Mouse (Mus musculus): ENCODE results near the gene Ahnak. TPM values are rescaled to one million over a fixed set of nuclear protein-coding genes. Genes with fewer than 3 reads are reported as not detected.

Ahnak gene
- 100 to 1,000 TPM in 1 of 2 experiments, 10 to 100 TPM in 1; 94.3 to 151 TPM for total RNA-seq (2023)

GRCm38 (mm10) chr19:8989066-8989566, at the start of gene Ahnak:
Gene Ahnak (plus strand): TSS chr19:8989284.

DNA sequence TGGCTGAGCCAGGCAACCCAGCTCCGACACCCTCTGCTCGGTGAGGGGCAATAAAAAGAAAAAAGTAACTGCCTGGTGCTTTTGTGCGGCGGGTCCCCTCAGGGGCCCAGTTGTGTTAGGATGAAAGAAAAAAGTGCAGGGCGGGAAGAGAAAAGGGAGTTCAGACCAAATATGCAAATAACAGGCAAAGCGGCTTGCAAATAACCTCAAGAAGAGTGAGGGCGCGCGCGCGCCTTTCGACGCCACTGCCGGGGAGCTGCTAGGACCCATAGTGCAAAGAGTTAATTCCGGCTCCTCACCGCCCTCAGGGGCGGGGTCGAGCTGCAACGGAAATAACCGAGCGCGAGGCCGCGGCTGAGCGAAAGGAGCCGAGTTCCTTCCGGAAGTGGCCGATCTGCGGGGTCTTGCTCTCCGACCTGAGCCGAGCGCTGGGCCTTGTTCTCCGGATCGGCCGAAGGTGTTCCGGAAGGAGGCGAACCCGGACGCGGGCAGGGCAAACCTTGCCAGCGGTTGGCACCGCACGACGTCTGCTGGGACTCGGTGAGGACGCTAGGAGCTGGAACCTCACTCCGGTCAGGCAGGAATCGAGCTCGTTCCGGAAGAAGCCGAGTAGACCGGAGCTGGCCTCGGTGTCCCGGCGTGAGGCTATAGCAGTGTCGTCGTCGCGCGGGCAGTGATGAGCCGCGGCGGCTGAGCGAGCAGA, 47.4 kb upstream of the Ahnak start, which contains the start of gene Mta2:
TSS of gene Mta2 (plus strand) at position 361 of the 703 bp plus-strand sequence.

DNA sequence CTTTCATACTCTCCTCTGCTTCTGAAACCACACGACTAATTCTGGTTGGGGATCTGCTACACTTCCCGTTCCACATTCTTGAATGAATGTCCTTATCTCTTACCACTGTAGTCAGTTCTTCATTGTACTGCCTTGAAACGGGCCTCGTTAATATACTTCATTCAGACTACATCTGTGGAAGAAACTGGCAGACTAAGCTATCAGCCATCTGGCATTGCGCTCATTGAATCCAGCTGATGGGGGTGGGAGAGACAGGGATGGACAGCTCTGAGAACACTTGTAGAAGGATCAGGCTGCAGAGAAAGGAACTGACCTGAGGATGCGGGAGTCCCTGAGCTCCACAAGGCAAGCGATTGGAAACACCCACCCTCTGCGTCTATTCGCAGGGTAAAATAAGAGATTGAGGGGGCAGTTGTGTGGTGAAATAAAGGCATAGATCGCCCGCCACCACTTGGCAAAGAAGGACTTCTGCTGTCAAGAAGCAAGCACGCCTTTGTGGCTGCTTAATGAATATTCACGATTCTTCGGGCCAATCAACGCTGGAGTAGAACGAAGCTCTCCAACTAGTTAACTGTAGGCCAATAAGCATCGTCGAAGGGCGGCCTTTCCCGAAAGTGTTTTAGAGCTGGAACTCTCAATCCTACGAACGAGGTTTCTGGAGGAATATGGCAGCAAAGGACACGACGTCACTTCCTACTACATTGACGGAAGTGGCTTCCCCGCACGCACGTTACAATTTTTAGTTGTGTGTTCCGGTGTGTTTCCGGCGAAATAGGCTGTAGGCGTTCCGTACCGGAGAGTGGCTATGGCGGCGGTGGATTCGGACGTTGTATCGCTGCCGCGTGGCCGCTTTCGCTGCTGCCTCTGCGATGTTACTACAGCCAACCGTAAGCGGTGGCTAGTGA, 35.7 kb upstream of the Ahnak start, which contains the start of gene Tut1:
TSS of gene Tut1 (plus strand) at position 713 of the 905 bp plus-strand sequence.

GRCm38 (mm10) chr19:8966590-8967372, 22.3 kb upstream of the Ahnak start, which contains the start of gene Eef1g:
Gene Eef1g (plus strand): TSS chr19:8967041.

DNA sequence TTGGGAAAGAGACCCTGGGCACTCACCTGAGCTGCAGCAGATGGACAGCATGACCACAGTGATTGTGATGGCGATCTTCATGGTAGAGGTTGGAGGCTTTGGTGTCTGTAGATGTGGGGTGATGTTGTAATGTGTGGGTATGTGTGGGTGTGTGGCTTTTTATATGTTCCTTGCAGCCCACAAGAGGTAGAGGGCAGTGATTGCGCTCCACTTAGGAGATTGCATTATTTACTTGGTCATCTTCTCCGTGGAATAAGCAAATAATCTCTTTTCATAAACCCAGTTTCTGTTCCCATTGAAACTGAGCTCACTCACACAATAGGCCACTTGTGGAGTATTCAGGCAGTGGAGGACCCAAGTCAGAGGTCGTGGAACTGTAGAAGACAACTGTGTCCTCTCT, 98.7 kb downstream of the Ahnak start, which contains the start of gene Scgb1a1:
TSS of gene Scgb1a1 (minus strand) at position 138 of the 400 bp plus-strand sequence.

Other genes with a start within 250 kb of the Ahnak start
- gene 1700092M07Rik, start 248.6 kb upstream of the Ahnak start, total RNA-seq (2023) = 1 to 10 TPM; 2.0 to 8.3 TPM
- gene Stx5a, start 247.9 kb upstream of the Ahnak start, total RNA-seq (2023) = 100 to 1,000 TPM; 223 to 260 TPM
- 100 to 1,000 TPM; 409 to 456 TPM for gene Nxf1, start 232.2 kb upstream of the Ahnak start, total RNA-seq (2023)
- 10 to 100 TPM; 30.9 to 34.0 TPM for gene Tmem223, start 218.3 kb upstream of the Ahnak start, total RNA-seq (2023)
- gene Tmem179b, start 214.8 kb upstream of the Ahnak start, total RNA-seq (2023) = 10 to 100 TPM; 79.4 to 81.3 TPM
- gene Taf6l, start 202.9 kb upstream of the Ahnak start, total RNA-seq (2023) = 10 to 100 TPM; 24.0 to 26.3 TPM
- gene Polr2g, start 190.7 kb upstream of the Ahnak start, total RNA-seq (2023) = 10 to 100 TPM; 65.9 to 76.1 TPM
- gene Zbtb3, start 186.7 kb upstream of the Ahnak start, total RNA-seq (2023) = 1 to 10 TPM; 2.3 to 4.3 TPM
- 10 to 100 TPM; 33.8 to 36.0 TPM for gene Ttc9c, start 170.0 kb upstream of the Ahnak start, total RNA-seq (2023)
- gene Hnrnpul2, start 169.3 kb upstream of the Ahnak start, total RNA-seq (2023) = 100 to 1,000 TPM; 125 TPM
- 10 to 100 TPM in 1 of 2 experiments, 1 to 10 TPM in 1; 8.7 to 10.4 TPM for gene AC129217.1, start 159.5 kb upstream of the Ahnak start, total RNA-seq (2023)
- gene Bscl2, start 151.8 kb upstream of the Ahnak start, total RNA-seq (2023) = 10 to 100 TPM; 55.4 to 56.3 TPM
- gene Gng3, start 150.1 kb upstream of the Ahnak start, total RNA-seq (2023) = under 1 TPM in 1 of 2 experiments, not detected in 1; 0.32 TPM
- gene Lrrn4cl, start 138.5 kb upstream of the Ahnak start, total RNA-seq (2023) = 1 to 10 TPM; 1.1 TPM
- gene Ubxn1, start 117.8 kb upstream of the Ahnak start, total RNA-seq (2023) = 100 to 1,000 TPM; 134 to 139 TPM
- 10 to 100 TPM; 21.7 to 24.6 TPM for gene Uqcc3, start 108.4 kb upstream of the Ahnak start, total RNA-seq (2023)
- gene Lbhd1, start 105.6 kb upstream of the Ahnak start, total RNA-seq (2023) = 10 to 100 TPM; 11.1 to 35.5 TPM
- not detected for gene Gm49403, start 105.4 kb upstream of the Ahnak start, total RNA-seq (2023)
- 10 to 100 TPM; 40.7 to 46.3 TPM for gene 1810009A15Rik, start 100.4 kb upstream of the Ahnak start, total RNA-seq (2023)
- 1 to 10 TPM; 1.1 to 5.3 TPM for gene Gm49416, start 100.4 kb upstream of the Ahnak start, total RNA-seq (2023)
- gene Ints5, start 96.3 kb upstream of the Ahnak start, total RNA-seq (2023) = 10 to 100 TPM; 24.6 to 25.0 TPM
- gene Ganab, start 91.2 kb upstream of the Ahnak start, total RNA-seq (2023) = 100 to 1,000 TPM; 172 to 180 TPM
- gene B3gat3, start 68.9 kb upstream of the Ahnak start, total RNA-seq (2023) = 10 to 100 TPM; 76.7 to 80.8 TPM
- 1 to 10 TPM; 3.3 to 5.6 TPM for gene Rom1, start 59.9 kb upstream of the Ahnak start, total RNA-seq (2023)
- gene Eml3, start 59.7 kb upstream of the Ahnak start, total RNA-seq (2023) = 100 to 1,000 TPM in 1 of 2 experiments, 10 to 100 TPM in 1; 97.3 to 108 TPM
- 100 to 1,000 TPM; 217 to 227 TPM for gene Mta2, start 47.4 kb upstream of the Ahnak start, total RNA-seq (2023)
- 10 to 100 TPM; 41.2 to 44.8 TPM for gene Tut1, start 35.4 kb upstream of the Ahnak start, total RNA-seq (2023)
- 100 to 1,000 TPM; 517 to 551 TPM for gene Eef1g, start 22.2 kb upstream of the Ahnak start, total RNA-seq (2023)
- gene Scgb1a1, start 98.7 kb downstream of the Ahnak start, total RNA-seq (2023) = not detected
- 10 to 100 TPM; 17.8 to 18.8 TPM for gene Asrgl1, start 146.4 kb downstream of the Ahnak start, total RNA-seq (2023)

Data from B cell, adult 67 days (primary cell).